Mouse (Mus musculus) midbrain, embryonic 16.5 days (tissue): Measurements from ENCODE around the gene Dtnb. TPM values are rescaled to one million over a fixed set of nuclear protein-coding genes. Genes with fewer than 3 reads are reported as not detected.
A peak's percentile ranks its signal among the peaks of the same experiment; 100 is the strongest.
"Not testable (repeated sequence)": the region's sequence is repeated elsewhere in the genome, so short reads cannot be mapped to it uniquely, and the experiment has no call there.

ENCODE experiments used
- ATAC-seq: fragments of 200-750 bp; cut with Nextera tagmentation; 2 replicates; pipeline ENCODE4 v1.8.0; 2017; ENCODE audit warnings: moderate TSS enrichment
- H3K27ac ChIP-seq: fragments of 300-500 bp; sonication (generic); 2 replicates; pipeline ENCODE4 v1.5.1; 2014; ENCODE audit warnings: mild to moderate bottlenecking, low read length, mixed read lengths
- H3K27me3 ChIP-seq: fragments of 300-500 bp; sonication (generic); 2 replicates; pipeline ENCODE4 v1.6.1; 2014; ENCODE audit warnings: low read depth, low read length, mixed read lengths; ENCODE audit not compliant: control insufficient read depth, insufficient read depth
- H3K36me3 ChIP-seq: fragments of 300-500 bp; sonication (generic); 2 replicates; pipeline ENCODE4 v1.6.1; 2014; ENCODE audit warnings: mild to moderate bottlenecking, low read length, moderate library complexity, mixed read lengths; ENCODE audit not compliant: control insufficient read depth, insufficient read depth
- H3K4me1 ChIP-seq: fragments of 300-500 bp; sonication (generic); 2 replicates; pipeline ENCODE4 v1.6.1; 2014; ENCODE audit warnings: mild to moderate bottlenecking, low read length, mixed read lengths; ENCODE audit not compliant: control insufficient read depth, insufficient read depth
- H3K4me2 ChIP-seq: fragments of 300-500 bp; sonication (generic); 2 replicates; pipeline ENCODE4 v1.6.1; 2014; ENCODE audit warnings: mild to moderate bottlenecking, low read length, mixed read lengths
- H3K4me3 ChIP-seq: fragments of 300-500 bp; sonication (generic); 2 replicates; pipeline ENCODE4 v1.5.1; 2014; ENCODE audit warnings: low read depth, mild to moderate bottlenecking, low read length, moderate library complexity, mixed read lengths
- H3K9ac ChIP-seq: fragments of 300-500 bp; sonication (generic); 2 replicates; pipeline ENCODE4 v1.6.1; 2014; ENCODE audit warnings: low read depth, low read length, mixed read lengths
- H3K9me3 ChIP-seq: fragments of 300-500 bp; sonication (generic); replicated peaks from 2 replicates; pipeline ENCODE4 v1.6.1; 2014; ENCODE audit warnings: mild to moderate bottlenecking, low read length, mixed read lengths; ENCODE audit not compliant: control insufficient read depth, poor library complexity, severe bottlenecking
- WGBS: fragments of 180-500 bp; shearing (Covaris S2); extraction: QIAGEN DNeasy Blood & Tissue Kit; methylation state at CpG from one replicate; pipeline ENCODE4 v1.1.7; 2014; 5-methylcytosine and 5-hydroxymethylcytosine counted together
- polyA plus RNA-seq: library from polyadenylated mRNA; unstranded; fragments of >200 nt; fragmentation: Nextera tagmentation; extraction: Ambion mirVana; gene quantifications from 2 replicates; pipeline ENCODE4 v1.2.1, GENCODE M21; 2015

Dtnb gene
- polyA plus RNA-seq: 44.5 and 50.4 TPM in 2 replicates

DNA sequence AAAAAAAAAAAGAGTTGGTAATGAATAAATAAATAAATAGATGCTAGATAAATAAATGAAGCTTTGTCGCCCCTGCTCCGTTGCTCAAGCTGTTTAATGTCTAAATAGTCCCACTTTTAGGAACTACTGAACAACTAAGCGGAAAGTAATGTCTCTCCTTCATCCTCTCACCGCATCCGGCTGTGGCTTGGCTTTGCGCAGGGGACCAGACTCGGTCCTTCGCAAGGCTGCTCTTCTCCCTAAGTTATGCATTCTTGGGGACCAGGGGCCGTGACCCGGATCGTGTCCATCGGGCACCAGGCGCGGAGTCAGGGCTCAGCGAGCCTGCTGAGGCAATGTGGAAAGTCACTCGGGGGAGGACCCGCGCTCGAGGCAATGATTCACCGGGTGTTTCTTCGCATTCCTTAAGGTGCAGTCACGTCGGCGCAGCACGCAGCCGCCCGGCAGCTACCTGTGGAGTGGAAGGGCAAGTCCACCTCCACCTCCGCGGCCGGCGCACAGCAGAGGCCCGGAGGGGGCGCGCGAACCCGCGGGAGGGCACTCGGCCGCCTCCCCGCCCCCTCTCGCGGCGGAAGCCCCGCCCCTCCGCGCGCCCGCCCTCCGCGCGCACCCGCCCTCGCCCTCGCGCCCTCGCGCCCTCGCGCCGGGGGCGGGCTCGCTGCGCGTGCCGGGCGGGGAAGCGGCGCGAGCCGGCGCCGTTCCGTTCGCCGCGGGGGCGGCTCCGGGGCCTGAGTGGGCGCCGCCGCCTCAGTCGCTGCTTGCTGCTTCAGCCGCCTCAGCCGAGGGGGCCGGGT lies at the start of gene Dtnb:
Dtnb (plus strand) TSS at position 595 of the 794 bp plus-strand sequence.
- Histone ChIP-seq H3K4me3 (peak within 1 kb of the TSS; percentile 92), H3K9ac (peak within 1 kb of the TSS; percentile 96), H3K36me3 (no peaks in the 10 kb centered on the region), H3K27ac (peak within 1 kb of the TSS; percentile 91), H3K4me1 (peaks cover 17% of the 10 kb centered on the region), H3K9me3 (no peaks in the 10 kb centered on the region), H3K27me3 (no peaks in the 10 kb centered on the region), H3K4me2 (peak within 1 kb of the TSS; percentile 74)
- WGBS: 2% methylated on average over 54 of the region's 85 CpGs
- peak; percentile 80 for ATAC-seq

DNA sequence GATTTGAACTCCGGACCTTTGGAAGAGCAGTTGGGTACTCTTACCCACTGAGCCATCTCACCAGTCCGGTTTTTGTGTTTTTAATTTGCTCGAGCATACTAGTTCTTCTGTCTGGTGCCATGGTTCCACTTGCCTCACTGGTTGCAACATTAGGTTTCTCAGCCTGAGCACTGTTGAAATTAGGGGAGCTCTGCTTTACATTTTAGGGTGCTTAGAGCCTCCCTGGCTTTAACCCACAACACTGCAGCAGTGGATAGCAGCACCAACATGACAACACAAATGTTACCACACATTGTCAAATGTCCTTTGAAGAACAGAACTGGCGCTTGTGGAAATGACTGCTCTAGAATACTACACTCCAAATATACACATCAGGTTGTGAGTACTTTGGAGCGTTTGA lies 46.6 kb upstream of the Dtnb start:
- Histone ChIP-seq H3K36me3 (no peaks in the 10 kb centered on the region), H3K9ac (no peak overlapping the region), H3K27ac (no peak overlapping the region), H3K4me2 (no peak overlapping the region), H3K4me3 (no peak overlapping the region), H3K9me3 (no peaks in the 10 kb centered on the region), H3K27me3 (no peaks in the 10 kb centered on the region), H3K4me1 (no peaks in the 10 kb centered on the region)
- ATAC-seq: no peak
- WGBS: 94% methylated on average over 5 of the region's 5 CpGs

DNA sequence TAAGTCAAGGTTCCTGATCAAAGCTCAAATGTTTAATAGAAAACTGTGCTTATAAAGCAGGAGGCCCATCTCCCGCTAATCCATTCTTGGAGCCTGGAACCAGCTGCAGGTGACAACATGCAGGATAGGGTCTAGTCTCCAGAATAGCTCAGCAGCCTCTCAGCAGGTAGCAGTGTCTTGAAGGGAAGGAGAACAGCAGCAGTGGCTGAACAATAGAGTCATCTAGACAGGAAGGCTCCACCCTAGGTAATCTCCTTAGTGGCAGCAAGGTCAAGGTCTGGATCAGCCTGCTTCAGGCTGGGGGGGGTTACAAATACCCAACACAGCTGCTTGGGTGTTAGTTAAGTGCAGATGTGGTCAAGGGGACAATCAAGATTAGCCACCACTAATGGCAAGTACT lies 36.7 kb upstream of the Dtnb start:
- WGBS: 91% methylated on average over 1 of the region's 1 CpGs
- not testable (repeated sequence) for H3K36me3 ChIP-seq, H3K27ac ChIP-seq, H3K4me2 ChIP-seq, ATAC-seq, H3K4me1 ChIP-seq, H3K4me3 ChIP-seq, H3K27me3 ChIP-seq, H3K9ac ChIP-seq, H3K9me3 ChIP-seq

DNA sequence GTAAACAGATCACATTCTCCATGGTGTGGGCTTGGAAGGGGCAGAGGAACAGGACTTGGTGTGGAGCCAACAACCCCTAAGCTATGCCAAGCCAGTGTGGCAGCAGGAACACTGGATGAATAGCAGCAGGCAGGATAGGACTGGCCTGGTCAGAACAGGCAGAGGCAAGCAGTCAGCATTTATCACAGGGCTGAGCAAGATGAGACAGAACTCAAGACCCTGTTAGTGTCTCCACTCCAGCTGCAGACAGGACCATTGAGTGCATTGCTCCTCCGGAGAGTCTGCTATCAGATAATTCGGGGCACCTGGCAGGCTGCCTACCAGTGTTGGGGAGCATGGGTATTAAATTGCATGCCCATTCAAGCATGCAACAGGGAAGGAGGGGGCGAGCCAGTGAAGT lies 34.6 kb upstream of the Dtnb start:
- Histone ChIP-seq H3K4me3 (no peak overlapping the region), H3K27me3 (no peaks in the 10 kb centered on the region), H3K36me3 (no peaks in the 10 kb centered on the region), H3K9ac (no peak overlapping the region), H3K4me2 (no peak overlapping the region), H3K9me3 (no peaks in the 10 kb centered on the region), H3K4me1 (no peaks in the 10 kb centered on the region), H3K27ac (no peak overlapping the region)
- 49% methylated on average over 3 of the region's 3 CpGs for WGBS
- ATAC-seq: peak; percentile 78

DNA sequence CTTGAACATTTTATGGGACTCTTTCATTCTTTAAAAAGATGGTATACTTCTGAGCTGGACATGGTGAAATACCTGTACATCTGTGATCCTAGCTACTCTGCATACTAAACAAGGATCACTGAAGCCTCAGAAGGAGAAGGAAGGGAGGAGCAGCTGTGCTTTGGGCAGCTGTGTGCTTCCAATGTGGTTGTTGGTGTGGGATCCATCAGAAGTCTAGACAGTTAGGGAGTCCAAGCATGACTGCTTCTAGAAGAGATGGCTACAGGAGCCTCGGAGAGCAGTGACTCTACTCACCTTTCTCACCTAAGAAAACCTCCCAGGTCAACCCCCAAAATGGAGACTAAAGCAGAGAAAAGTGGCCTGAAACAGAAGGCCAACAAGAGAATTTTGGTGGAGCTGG lies 34.1 kb upstream of the Dtnb start:
- ATAC-seq: no peak
- 93% methylated on average over 1 of the region's 1 CpGs for WGBS
- H3K27ac ChIP-seq: no peak overlapping the region

DNA sequence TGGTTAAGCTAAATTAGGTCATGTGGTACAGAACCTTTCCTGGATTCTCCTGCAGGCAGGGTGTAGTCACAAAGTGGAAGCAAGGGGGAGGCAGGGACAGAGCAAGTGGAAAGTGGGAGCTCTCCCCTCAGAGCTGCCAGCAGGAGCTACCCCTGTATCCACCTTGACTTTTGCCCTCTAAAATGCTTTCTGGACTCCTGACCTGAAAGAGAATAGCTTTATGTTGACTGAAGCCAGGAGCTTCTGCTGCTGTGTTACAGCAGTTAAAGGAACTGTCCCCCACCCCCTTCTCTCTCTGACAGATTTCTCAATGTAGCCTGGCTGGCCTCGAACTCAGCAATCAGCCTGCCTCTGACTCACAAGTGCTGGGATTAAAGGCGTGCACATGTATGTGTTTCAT lies 32.6 kb upstream of the Dtnb start:
- no peak for ATAC-seq
- Histone ChIP-seq H3K4me1 (no peaks in the 10 kb centered on the region), H3K4me2 (no peak overlapping the region), H3K4me3 (no peak overlapping the region), H3K9me3 (no peaks in the 10 kb centered on the region), H3K27ac (no peak overlapping the region), H3K36me3 (no peaks in the 10 kb centered on the region), H3K27me3 (no peaks in the 10 kb centered on the region), H3K9ac (no peak overlapping the region)
- WGBS: 86% methylated on average over 2 of the region's 2 CpGs

More for the DNA sequence above, 34.1 kb upstream of the Dtnb start:
- Histone ChIP-seq H3K4me3 (no peak overlapping the region), H3K4me2 (no peak overlapping the region), H3K27me3 (no peaks in the 10 kb centered on the region), H3K4me1 (no peaks in the 10 kb centered on the region), H3K9ac (no peak overlapping the region), H3K9me3 (no peaks in the 10 kb centered on the region), H3K36me3 (no peaks in the 10 kb centered on the region)

DNA sequence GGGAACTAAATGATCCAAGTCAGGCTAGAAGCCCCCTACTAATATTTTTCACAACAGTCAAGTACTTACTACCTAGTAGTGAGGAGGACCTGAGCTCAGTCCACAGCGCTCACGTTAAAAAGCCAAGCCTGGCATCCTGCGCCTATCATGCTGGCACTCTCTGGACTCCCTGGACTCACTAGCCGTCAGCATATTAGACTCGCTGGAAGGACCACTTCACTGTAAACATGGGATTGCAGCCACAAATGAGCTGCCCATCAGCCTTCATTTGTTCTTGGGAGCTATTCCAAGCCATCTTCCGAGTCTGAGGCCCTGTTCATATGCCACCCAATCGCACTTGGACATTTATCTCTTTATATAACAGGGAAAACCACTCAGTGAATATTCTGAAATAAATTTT lies 31.3 kb upstream of the Dtnb start:
- WGBS: 91% methylated on average over 7 of the region's 7 CpGs
- no peak overlapping the region for H3K9ac ChIP-seq
- H3K27me3 ChIP-seq: no peaks in the 10 kb centered on the region
- no peaks in the 10 kb centered on the region for H3K36me3 ChIP-seq
- H3K4me1 ChIP-seq: no peaks in the 10 kb centered on the region
- no peaks in the 10 kb centered on the region for H3K9me3 ChIP-seq
- no peak overlapping the region for H3K4me3 ChIP-seq
- no peak for ATAC-seq
- no peak overlapping the region for H3K4me2 ChIP-seq
- H3K27ac ChIP-seq: no peak overlapping the region

DNA sequence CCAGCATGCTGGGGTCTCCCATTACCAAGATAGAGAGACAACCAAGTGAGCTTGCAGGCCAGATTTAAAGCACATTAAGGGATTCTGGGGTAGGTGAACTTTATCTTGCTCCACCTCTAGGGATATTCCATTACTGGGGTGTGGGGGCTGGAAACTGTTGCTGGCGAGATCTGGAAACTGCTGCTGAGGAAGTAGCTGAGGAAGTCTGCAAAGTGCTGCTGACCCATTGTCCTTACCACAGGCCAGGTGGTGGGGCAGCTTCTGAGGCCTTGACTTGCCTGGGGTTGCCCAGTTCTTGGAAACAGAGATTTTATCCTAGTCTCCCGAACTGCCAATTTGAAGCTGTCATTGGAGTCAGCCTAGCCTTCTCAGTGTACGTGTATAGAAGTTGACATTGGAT lies 26.7 kb upstream of the Dtnb start:
- no peaks in the 10 kb centered on the region for H3K36me3 ChIP-seq
- WGBS: 62% methylated on average over 3 of the region's 3 CpGs
- ATAC-seq: no peak
- no peak overlapping the region for H3K27ac ChIP-seq
- no peak overlapping the region for H3K9ac ChIP-seq
- no peak overlapping the region for H3K4me3 ChIP-seq
- H3K4me2 ChIP-seq: no peak overlapping the region
- no peaks in the 10 kb centered on the region for H3K9me3 ChIP-seq
- no peaks in the 10 kb centered on the region for H3K4me1 ChIP-seq
- no peaks in the 10 kb centered on the region for H3K27me3 ChIP-seq

DNA sequence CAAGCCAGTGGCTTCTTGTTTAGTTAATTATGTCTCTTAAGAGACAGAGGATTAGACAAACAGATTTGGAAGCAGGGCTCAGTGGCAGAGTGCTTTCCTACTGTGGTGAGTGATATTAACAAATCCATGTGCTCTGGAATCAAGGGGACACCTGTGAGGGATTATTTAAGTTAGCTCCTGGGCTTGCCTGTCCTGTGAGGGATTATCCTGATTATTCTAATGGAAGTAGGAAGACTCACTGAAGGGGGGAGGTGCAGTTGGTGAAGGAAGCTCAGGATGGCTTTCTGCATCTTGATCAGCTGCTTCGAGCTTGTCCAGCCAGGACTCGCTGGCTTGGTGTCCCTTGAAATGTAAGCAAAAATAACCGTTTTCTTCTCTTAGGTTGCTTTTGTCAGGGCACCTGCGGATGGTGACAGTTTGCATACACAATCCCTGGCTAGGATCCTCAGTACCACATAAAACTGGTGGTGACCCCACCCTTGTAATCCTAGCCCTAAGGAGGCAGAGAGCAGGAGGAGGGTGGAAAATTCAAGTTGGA lies 26.0 kb upstream of the Dtnb start:
- H3K4me2 ChIP-seq: no peak overlapping the region
- H3K4me1 ChIP-seq: no peaks in the 10 kb centered on the region
- no peak overlapping the region for H3K9ac ChIP-seq
- peak; percentile 56; the same call in 1 of the 2 replicates for ATAC-seq
- H3K4me3 ChIP-seq: no peak overlapping the region
- H3K36me3 ChIP-seq: no peaks in the 10 kb centered on the region
- no peaks in the 10 kb centered on the region for H3K27me3 ChIP-seq
- no peaks in the 10 kb centered on the region for H3K9me3 ChIP-seq
- H3K27ac ChIP-seq: no peak overlapping the region
- 13% methylated on average over 4 of the region's 4 CpGs for WGBS
